Mouse (Mus musculus) left cerebral cortex, adult 2 months (tissue): ENCODE measurements around the gene Arhgap8. TPM values are rescaled to one million over a fixed set of nuclear protein-coding genes. Genes with fewer than 3 reads are reported as not detected.

ENCODE experiments used
- DNase-seq, 2 experiments: peaks; one replicate each; pipeline ENCODE4 v3.0.0; 2021 to 2022; ENCODE audit warnings: low spot score in 2 of 2, mixed read lengths in 1 of 2; ENCODE audit errors: extremely low spot score in 1 of 2
- H3K27ac ChIP-seq: fragments of 200-600 bp; 2 replicates; pipeline ENCODE4 v1.8.1; 2022
- H3K4me3 ChIP-seq: fragments of 200-600 bp; 2 replicates; pipeline ENCODE4 v1.8.1; 2022
- CTCF ChIP-seq: fragments of 200-600 bp; IDR thresholded peaks from 2 replicates; pipeline ENCODE4 v1.8.1; 2022; ENCODE audit warnings: antibody characterized with exemption, mild to moderate bottlenecking, moderate library complexity
- intact Hi-C: fragments of 180-260 bp; cut with DNase I; formaldehyde crosslinking; loops from one replicate; pipeline ENCODE4 v1.15.1; 2025
- total RNA-seq, 2 experiments: library from RNA; stranded (reverse); gene quantifications; 2 replicates each; pipeline ENCODE4 v1.2.3; 2021

Arhgap8 gene
- total RNA-seq, 2 experiments from 2014 or later = not detected

DNA sequence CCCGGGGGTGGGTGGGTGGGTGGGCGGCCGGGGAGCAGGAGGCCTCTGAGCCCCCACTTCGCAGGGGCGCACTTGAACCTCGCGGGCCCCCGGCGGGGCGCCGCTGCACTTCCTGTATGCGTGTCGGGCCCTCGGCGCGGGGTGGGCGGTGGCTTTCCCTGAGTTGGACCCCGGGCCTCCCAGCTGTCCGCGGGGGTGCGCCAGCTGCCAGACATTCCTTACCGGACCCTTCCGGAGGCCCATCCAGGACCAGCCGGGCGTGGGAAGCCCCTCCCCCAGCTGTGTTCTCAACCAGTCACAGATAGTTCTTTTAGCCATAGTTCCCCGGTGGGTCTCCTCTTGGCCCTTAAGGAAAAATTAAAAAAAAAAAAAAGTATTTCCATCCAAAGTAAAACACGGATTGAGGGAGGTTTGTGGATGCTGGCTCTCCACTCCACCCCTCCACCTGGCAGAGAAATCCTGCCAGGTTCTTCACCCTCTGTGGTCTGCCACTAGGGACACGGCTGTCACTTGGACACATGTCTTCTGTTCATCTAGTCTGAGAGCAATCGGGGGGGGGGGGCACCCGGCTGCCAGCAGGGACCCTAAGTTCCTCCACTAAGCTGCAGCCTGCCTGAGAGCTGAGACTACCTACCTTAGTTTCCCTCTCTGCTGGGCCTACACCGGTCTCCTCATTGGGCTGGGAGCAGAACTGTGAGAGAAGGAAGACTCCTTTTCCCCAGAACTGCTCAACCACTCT, 38.2 kb upstream of the Arhgap8 start:
- DNase-seq = no peak
- intact Hi-C loops = no loop called here
- Histone ChIP-seq H3K4me3 (peak overlapping the region; percentile 56), H3K27ac (no peak overlapping the region)
- TF ChIP-seq CTCF = no peak; the same call in 1 of the 2 replicates

DNA sequence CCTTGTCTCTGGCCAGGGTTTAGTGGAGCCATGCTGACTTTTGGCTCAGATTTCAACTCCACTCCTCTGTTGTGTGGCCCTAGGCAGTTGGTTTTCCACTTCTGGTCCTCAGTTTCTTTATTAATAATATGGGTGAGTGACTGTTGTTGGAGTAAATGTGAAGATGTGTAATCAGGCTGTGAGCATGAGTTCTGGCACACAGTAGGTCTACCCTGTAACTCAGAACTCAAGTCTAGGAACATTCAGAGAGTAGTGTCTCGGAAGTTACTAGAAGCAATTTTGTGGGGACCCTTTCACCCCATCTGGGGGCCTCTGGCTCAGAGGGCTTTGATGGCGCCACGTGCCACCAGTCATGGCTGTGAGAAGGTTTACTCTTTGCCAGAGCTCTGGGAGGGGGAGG, 37.6 kb upstream of the Arhgap8 start:
- no peak for TF ChIP-seq CTCF
- intact Hi-C loops = no loop called here
- Histone ChIP-seq H3K4me3 (no peak overlapping the region), H3K27ac (no peak overlapping the region)
- DNase-seq = no peak

DNA sequence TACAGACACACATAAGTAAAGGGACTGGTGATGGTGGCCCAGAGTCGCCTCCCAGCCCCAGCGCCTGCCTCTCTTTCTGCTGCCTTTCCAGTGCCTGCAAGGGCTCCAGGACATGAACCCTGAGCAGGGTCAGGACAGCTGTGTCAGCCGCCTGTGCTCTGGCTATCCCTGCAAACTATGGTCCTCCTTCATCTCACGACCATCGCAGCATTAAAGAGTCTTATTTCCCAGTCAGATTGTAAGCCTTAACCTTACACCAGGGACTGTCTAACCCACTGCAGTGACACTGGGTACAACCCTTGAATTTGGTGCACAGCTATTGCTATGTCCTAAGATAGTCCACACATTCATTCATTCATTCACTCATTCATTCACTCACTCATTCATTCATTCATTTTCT, 37.0 kb upstream of the Arhgap8 start:
- DNase-seq = no peak
- no peak overlapping the region for H3K4me3 ChIP-seq
- H3K27ac ChIP-seq = no peak overlapping the region
- intact Hi-C loops = no loop called here
- no peak for TF ChIP-seq CTCF

DNA sequence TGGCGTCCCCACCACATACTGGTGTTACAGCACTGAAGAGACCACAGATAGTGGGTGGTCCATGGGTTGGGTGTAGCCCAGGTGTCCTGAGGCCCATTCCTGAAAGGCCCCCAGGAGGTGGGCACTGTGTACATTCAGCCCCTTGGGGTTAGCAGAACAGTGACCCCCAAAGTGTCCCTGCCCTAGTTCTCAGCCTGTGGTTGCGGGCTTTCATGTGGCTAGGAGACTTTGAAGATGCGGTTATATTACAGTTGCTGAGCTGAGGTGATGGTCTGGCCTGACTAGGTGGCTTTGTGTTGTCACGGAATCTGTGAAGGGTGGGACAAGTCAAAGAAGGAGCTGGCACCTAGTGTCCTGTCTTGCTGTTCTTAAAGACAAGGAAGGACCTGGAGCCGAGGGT, 35.3 kb upstream of the Arhgap8 start:
- TF ChIP-seq CTCF = no peak
- no peak for DNase-seq
- H3K4me3 ChIP-seq = no peak overlapping the region
- intact Hi-C loops = no loop called here
- H3K27ac ChIP-seq = no peak overlapping the region

DNA sequence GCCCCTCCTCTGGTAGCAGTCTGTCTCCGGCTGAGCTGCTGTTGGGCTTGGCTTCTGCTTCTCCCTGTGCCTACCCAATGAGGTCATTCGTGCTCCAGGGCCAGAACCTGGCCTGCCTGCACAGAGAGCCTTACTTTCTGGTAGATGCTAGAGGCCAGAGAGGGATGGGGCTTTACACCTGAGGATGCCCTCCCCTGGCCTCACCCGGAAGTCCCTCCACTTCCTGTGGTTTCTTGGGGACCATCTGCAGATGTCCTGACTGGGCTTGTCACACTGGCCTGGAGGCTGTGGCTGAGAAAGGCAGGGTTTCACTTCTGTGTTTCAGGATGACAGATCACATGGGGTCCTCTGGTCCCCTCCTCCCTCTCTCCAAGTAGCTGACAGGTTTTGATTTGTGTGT, 34.4 kb upstream of the Arhgap8 start:
- Histone ChIP-seq H3K27ac (no peak overlapping the region), H3K4me3 (no peak overlapping the region)
- intact Hi-C loops = no loop called here
- no peak for TF ChIP-seq CTCF
- no peak for DNase-seq

DNA sequence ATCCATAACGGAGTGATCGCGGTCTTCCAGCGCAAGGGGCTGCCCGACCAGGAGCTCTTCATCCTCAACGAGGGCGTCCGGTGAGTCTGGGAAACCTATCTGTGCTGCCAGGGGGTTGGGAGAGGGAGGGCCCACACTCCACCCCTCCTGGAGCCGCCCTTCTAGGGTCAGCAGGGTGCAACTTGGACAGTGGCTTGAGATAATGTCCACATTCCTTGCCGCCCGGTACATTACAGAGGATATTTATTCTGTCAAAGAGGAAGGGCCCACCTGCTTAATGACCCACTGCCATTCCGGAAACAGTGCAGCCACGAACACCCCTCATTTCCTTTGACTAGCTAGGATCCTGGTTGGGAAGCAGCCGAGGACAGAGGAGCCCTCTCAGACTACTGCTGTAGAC, 31.9 kb upstream of the Arhgap8 start:
- H3K4me3 ChIP-seq = no peak overlapping the region
- no peak overlapping the region for H3K27ac ChIP-seq
- intact Hi-C loops = no loop called here
- no peak for DNase-seq
- no peak for TF ChIP-seq CTCF

DNA sequence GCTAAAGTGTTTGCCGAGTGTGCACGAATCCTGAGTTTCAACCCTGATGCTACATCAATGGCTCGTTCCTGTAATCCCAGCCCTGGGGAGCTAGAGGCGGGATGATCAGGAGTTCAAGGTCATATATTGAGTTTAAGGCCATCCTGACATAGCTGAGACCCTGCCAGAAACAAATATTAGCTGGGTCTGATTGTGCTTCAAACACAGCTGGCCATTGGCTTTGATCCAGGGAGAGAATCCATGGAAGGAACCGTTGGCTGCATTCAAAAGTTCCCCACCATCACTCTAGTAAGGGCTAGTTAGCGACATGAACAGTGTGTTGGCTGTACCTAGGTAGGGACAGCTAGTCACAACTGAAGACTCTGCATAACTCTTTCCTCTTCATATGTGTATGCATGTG, 30.5 kb upstream of the Arhgap8 start:
- H3K4me3 ChIP-seq = no peak overlapping the region
- no peak overlapping the region for H3K27ac ChIP-seq
- intact Hi-C loops = no loop called here
- no peak for DNase-seq
- no peak for TF ChIP-seq CTCF

DNA sequence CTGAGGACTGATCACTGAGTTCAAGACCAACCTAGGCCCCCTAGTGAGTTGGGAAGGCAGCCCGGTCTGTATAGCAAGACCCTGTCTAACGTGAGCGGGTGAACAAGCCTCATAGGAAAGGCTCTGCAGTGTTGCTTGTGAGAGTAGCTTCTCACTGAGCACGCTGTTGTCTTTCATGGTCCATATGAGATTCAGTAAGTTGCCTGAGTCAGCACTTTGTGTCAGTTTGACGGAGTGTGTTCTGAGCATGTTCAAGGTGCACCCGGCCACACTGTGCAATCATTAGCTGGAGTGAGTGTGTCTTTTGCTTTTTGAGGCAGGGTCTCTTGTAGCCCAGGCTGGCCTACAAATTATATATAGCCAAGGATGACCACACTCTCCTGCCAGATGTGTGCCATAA, 28.3 kb upstream of the Arhgap8 start:
- no peak for TF ChIP-seq CTCF
- intact Hi-C loops = no loop called here
- no peak for DNase-seq
- Histone ChIP-seq H3K27ac (no peak overlapping the region), H3K4me3 (no peak overlapping the region)

DNA sequence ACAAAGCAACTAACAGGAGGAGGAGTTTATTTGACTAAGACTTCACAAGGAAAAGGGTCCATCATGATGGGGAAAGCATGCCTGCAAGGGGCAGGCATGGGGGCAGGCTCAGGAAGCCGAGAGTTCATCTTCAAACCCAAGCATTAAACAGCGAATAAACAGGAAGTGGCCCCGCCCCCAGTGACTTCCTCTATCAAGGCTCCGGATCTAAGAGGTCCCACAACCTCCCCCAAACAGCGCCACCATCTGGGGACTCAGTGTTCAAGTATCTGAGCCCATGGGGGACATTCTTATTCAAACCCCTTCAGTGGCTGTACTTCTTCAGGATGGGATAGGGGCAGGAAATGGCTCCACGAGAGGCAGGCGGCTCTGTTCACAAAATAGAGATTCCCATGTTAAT, 27.2 kb upstream of the Arhgap8 start:
- intact Hi-C loops = no loop called here
- H3K27ac ChIP-seq = no peak overlapping the region
- no peak for DNase-seq
- H3K4me3 ChIP-seq = no peak overlapping the region
- TF ChIP-seq CTCF = no peak

DNA sequence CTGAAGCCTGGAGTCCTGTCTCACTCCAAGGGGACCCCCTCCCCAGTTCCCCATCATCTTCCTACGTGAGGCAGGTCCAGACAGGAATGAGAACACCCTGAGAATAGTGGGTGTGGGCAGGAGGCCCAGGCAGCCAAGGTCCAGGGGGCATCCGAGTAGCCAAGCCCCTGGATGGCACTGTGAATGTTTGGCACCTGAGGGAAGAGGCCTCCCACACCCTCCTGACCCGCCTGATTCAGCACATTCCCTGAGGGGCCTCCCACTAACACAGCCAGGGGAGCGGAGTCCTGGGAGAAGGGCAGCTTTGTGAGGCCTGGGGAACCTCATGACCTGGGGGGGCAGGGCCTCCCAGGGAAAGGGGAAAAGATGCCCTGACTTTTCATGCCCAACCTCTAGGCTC, 23.8 kb upstream of the Arhgap8 start:
- no peak for TF ChIP-seq CTCF
- H3K4me3 ChIP-seq = no peak overlapping the region
- intact Hi-C loops = no loop called here
- no peak for DNase-seq
- H3K27ac ChIP-seq = no peak overlapping the region

DNA sequence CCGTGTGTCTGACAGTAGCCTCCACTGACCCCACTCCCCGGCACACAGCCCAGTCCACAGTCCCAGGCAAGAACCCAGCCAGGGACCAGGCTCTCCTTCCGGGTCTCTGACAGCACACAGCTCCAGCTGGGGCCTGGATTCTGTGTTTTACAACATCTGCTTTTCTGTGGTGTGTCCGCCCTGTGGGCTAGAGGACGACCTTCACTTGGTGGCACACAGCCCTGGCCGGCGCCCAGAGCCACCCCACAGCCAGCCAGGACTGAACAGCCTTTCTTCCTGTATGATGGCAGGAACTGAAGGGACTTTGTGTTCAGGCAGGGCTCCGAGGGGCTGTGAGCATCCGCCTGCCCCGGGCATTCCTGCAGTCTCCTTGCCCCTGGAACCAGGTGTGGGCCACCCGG, 22.2 kb upstream of the Arhgap8 start:
- H3K27ac ChIP-seq = no peak overlapping the region; the same call in 1 of the 2 replicates
- no peak overlapping the region for H3K4me3 ChIP-seq
- DNase-seq = peak; percentile 35 to 54
- intact Hi-C loops = no loop called here
- TF ChIP-seq CTCF = no peak

DNA sequence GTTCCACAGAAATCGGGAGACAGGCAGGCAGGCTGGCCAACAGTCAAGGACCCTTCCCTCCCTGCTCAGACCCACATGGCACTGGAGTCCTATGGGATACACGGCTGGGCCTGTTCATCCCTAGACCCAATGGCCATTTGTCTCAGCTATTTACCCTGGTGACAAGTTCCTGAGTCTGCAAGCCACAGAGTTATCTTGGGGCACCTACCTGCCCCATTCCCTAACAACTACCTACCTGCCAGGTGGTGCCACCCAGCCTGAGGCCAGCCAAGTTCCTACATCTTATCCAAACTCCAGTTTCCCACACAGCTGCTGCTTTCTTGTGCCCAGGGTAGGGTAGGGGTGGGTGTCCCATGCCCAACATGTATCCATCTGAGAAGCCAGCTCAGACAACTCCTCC, 21.7 kb upstream of the Arhgap8 start:
- H3K4me3 ChIP-seq = no peak overlapping the region
- no peak for DNase-seq
- H3K27ac ChIP-seq = peak overlapping the region; percentile 17; the same call in 1 of the 2 replicates
- intact Hi-C loops = no loop called here
- TF ChIP-seq CTCF = no peak

DNA sequence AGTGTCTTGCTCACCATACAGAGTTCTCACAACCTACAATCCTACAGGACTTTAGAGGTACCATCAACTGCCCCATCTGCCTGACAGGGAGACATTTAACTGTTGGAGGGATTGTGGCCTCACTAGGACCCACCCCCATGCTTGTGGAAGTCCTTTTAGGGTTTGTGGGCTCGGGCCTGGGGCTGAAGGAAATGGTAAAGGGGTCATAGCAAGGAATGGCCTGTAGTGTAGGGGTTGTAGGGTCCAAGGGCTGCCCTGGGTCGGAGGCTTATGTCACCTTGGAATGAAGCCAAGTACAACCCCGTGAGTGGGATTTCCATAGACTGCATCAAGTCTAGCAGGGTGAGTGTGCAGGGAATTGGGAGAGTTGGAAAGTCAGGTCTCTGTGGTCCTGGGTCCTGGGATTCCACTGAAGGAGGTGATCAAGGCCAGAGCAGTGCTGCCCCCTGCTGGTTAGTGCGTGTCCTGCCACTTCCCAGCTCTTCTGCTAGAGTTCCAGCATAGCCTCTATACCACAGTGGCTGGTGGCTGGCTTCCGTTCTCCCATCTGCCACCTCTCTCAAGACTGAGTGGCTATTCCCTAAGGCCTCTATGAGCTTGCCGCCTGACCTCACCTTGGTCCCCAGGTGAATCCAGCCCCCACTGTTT, 19.6 kb upstream of the Arhgap8 start:
- peak; percentile 76 for TF ChIP-seq CTCF
- no peak overlapping the region for H3K4me3 ChIP-seq
- intact Hi-C loops = loop anchor here (2.0 kb wide), 1 partner anchor 25 kb away; no protein-coding TSS in a partner anchor
- peak; percentile 36 to 47 for DNase-seq
- no peak overlapping the region for H3K27ac ChIP-seq
